Comparison of ENCODE assay signal across 13 mouse cellular contexts in genomic region chr13:76824932-76825694, GRCm38 (mm10).
A peak's percentile ranks its signal among the peaks of the same experiment; 100 is the strongest.
DNase-seq lines count a peak whose midpoint lies in the region; ATAC-seq and TF ChIP-seq lines count a peak whose summit lies in the region.
"Had no signal": no experiment of that assay in that cellular context is flagged by ENCODE, and none has a peak within 500 bp of the region (broad histone marks: within the 10 kb centered on the region; RNA-seq: fewer than 3 reads in every experiment).

No protein-coding gene starts in this region.

- no peaks in the 10 kb centered on the region for H3K36me3 ChIP-seq in midbrain, embryonic 10.5 days
- H3K36me3 ChIP-seq in midbrain, postnatal 0 days (ENCODE audit: insufficient read depth, low read length), result no peaks in the 10 kb centered on the region
- H3K36me3 ChIP-seq in forebrain, embryonic 16.5 days (ENCODE audit: control insufficient read depth, insufficient read depth), result no peaks in the 10 kb centered on the region
- no peaks in the 10 kb centered on the region for H3K36me3 ChIP-seq in midbrain, embryonic 12.5 days
- H3K36me3 ChIP-seq in thymus, adult 2 months (ENCODE audit: control insufficient read depth, insufficient read depth, low read length), result no peaks in the 10 kb centered on the region
- H3K36me3 ChIP-seq: liver, embryonic 12.5 days had no signal

- ATAC-seq in midbrain, postnatal 0 days (ENCODE audit: low FRiP score), result no peak
- peak; percentile 49; the same call in 1 of the 2 replicates for ATAC-seq in forebrain, embryonic 16.5 days
- ATAC-seq in midbrain, embryonic 12.5 days (ENCODE audit: low FRiP score, low read depth), result peak; percentile 81
- ATAC-seq: intestine, embryonic 16.5 days; liver, embryonic 12.5 days had no signal

- H3K27me3 ChIP-seq in midbrain, embryonic 10.5 days (ENCODE audit: low read depth, poor library complexity, severe bottlenecking), result peaks cover 24% of the 10 kb centered on the region
- H3K27me3 ChIP-seq in midbrain, postnatal 0 days (ENCODE audit: insufficient read depth, low read length), result no peaks in the 10 kb centered on the region
- H3K27me3 ChIP-seq in forebrain, embryonic 16.5 days (replicated peaks; ENCODE audit: control insufficient read depth, insufficient read depth, low read length), result no peaks in the 10 kb centered on the region
- H3K27me3 ChIP-seq in midbrain, embryonic 12.5 days, result peaks cover 11% of the 10 kb centered on the region
- no peaks in the 10 kb centered on the region for H3K27me3 ChIP-seq in thymus, adult 2 months (ENCODE audit: control insufficient read depth, insufficient read depth, low read length)
- H3K27me3 ChIP-seq: liver, embryonic 12.5 days had no signal

- peaks cover 44% of the 10 kb centered on the region for H3K4me1 ChIP-seq in midbrain, embryonic 10.5 days
- no peaks in the 10 kb centered on the region for H3K4me1 ChIP-seq in midbrain, postnatal 0 days (ENCODE audit: insufficient read depth, low read length)
- no peaks in the 10 kb centered on the region; the same call in 1 of the 2 replicates for H3K4me1 ChIP-seq in forebrain, embryonic 16.5 days (replicated peaks; ENCODE audit: control insufficient read depth, insufficient read depth, low read length)
- H3K4me1 ChIP-seq in midbrain, embryonic 12.5 days, result peaks cover 6% of the 10 kb centered on the region
- no peaks in the 10 kb centered on the region for H3K4me1 ChIP-seq in thymus, adult 2 months (replicated peaks; ENCODE audit: control insufficient read depth, insufficient read depth, low read length)
- H3K4me1 ChIP-seq: liver, embryonic 12.5 days had no signal

- H3K9me3 ChIP-seq in midbrain, embryonic 10.5 days (replicated peaks), result no peaks in the 10 kb centered on the region
- no peaks in the 10 kb centered on the region for H3K9me3 ChIP-seq in midbrain, postnatal 0 days (ENCODE audit: low read length)
- H3K9me3 ChIP-seq in forebrain, embryonic 16.5 days (ENCODE audit: control insufficient read depth, low read length), result no peaks in the 10 kb centered on the region
- no peaks in the 10 kb centered on the region for H3K9me3 ChIP-seq in midbrain, embryonic 12.5 days
- H3K9me3 ChIP-seq: liver, embryonic 12.5 days had no signal

- H3K4me2 ChIP-seq in midbrain, postnatal 0 days (ENCODE audit: low read depth, low read length, poor library complexity, severe bottlenecking), result no peak overlapping the region
- no peak overlapping the region; the same call in 1 of the 2 replicates for H3K4me2 ChIP-seq in forebrain, embryonic 16.5 days (ENCODE audit: low read length)
- H3K4me2 ChIP-seq in midbrain, embryonic 12.5 days (replicated peaks), result peak overlapping the region; percentile 25
- H3K4me2 ChIP-seq: liver, embryonic 12.5 days had no signal

- WGBS in midbrain, embryonic 10.5 days, result 38% methylated on average over 10 of the region's 10 CpGs
- 41% methylated on average over 10 of the region's 10 CpGs for WGBS in midbrain, postnatal 0 days
- WGBS in forebrain, embryonic 16.5 days, result 37% methylated on average over 10 of the region's 10 CpGs
- 26% methylated on average over 10 of the region's 10 CpGs for WGBS in midbrain, embryonic 12.5 days
- 98% methylated on average over 10 of the region's 10 CpGs for WGBS in thymus, adult 2 months

- H3K9ac ChIP-seq in midbrain, postnatal 0 days (replicated peaks; ENCODE audit: low read length, poor library complexity, severe bottlenecking), result no peak overlapping the region
- H3K9ac ChIP-seq in forebrain, embryonic 16.5 days (replicated peaks; ENCODE audit: low read depth, low read length), result no peak overlapping the region
- H3K9ac ChIP-seq in midbrain, embryonic 12.5 days (replicated peaks), result no peak overlapping the region
- H3K9ac ChIP-seq: liver, embryonic 12.5 days had no signal

- H3K4me3 ChIP-seq in midbrain, embryonic 10.5 days, result peak overlapping the region; percentile 34
- H3K4me3 ChIP-seq in midbrain, postnatal 0 days (ENCODE audit: low read depth, low read length), result no peak overlapping the region
- no peak overlapping the region for H3K4me3 ChIP-seq in forebrain, embryonic 16.5 days (replicated peaks; ENCODE audit: low read length)
- no peak overlapping the region for H3K4me3 ChIP-seq in midbrain, embryonic 12.5 days
- H3K4me3 ChIP-seq in thymus, adult 2 months (ENCODE audit: control insufficient read depth, insufficient read depth, low read length), result no peak overlapping the region
- H3K4me3 ChIP-seq: liver, embryonic 12.5 days had no signal

- peak overlapping the region; percentile 71 for H3K27ac ChIP-seq in midbrain, embryonic 10.5 days (replicated peaks)
- no peak overlapping the region for H3K27ac ChIP-seq in midbrain, postnatal 0 days (ENCODE audit: low read depth, low read length)
- H3K27ac ChIP-seq in forebrain, embryonic 16.5 days (ENCODE audit: low read length), result no peak overlapping the region
- peak overlapping the region; percentile 54 for H3K27ac ChIP-seq in midbrain, embryonic 12.5 days (replicated peaks)
- no peak overlapping the region for H3K27ac ChIP-seq in thymus, adult 2 months (ENCODE audit: control insufficient read depth, insufficient read depth, low read length)
- H3K27ac ChIP-seq: liver, embryonic 12.5 days had no signal

- DNase-seq in midbrain, embryonic 10.5 days (ENCODE audit: low spot score), result peak; percentile 69
- no peak for DNase-seq in midbrain, postnatal 0 days (ENCODE audit: low spot score)
- DNase-seq in layer of hippocampus, adult 8-10 months (ENCODE audit: low spot score in 2 of 2), result no peak
- DNase-seq in cerebellum, adult 9-11 months, result no peak
- DNase-seq in thymus, adult 2 months, result no peak
- no peak for DNase-seq in cerebellum, postnatal 14 days
- DNase-seq: adrenal gland, postnatal 36 days; cerebellum, adult 2 months; lung, postnatal 10 days had no signal

- TF ChIP-seq CTCF in midbrain, postnatal 0 days (IDR thresholded peaks at IDR 0.05), result no peak
- TF ChIP-seq CTCF in thymus, adult 2 months (IDR thresholded peaks at IDR 0.05; ENCODE audit: borderline replicate concordance, control insufficient read depth, extremely low read depth, insufficient read depth, low read length, poor library complexity), result no peak

- no peak for TF ChIP-seq POLR2A in thymus, adult 2 months (IDR thresholded peaks at IDR 0.05; ENCODE audit: control insufficient read depth, extremely low read depth, insufficient read depth, low read length, poor library complexity)

Comparison
In these comparisons a context has a peak if more than half of its experiments do, and no peak if none do; other contexts are left out.
1. H3K27ac ChIP-seq: peak in midbrain, embryonic 10.5 days (single experiment) and midbrain, embryonic 12.5 days (single experiment); none in midbrain, postnatal 0 days (single experiment), forebrain, embryonic 16.5 days (single experiment) and thymus, adult 2 months (single experiment).